Mouse (Mus musculus): ENCODE results near the gene Ntn1. TPM values are rescaled to one million over a fixed set of nuclear protein-coding genes. Genes with fewer than 3 reads are reported as not detected.
A peak's percentile ranks its signal among the peaks of the same experiment; 100 is the strongest.

The Ntn1 gene
- polyA plus RNA-seq, 1 experiment from 2014 or later: 15.7 TPM

DNA sequence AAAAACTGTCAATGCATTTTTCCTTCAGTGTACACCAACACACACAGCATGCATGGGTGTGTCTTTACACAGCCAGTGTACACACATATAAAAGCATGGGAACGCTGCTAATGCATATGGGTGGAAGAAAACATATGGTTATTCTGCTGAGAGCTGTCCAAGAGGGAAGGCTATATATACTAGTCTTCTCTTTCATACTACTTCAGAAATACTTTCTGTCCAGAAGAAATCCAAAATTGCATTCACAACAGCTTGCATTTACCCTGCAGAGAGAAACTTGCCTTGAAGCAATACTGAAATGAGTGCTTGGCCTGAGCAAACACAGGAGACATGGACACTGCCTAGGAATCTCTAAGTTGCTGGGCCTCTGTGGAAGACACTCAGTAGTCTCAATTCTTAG, 18.8 kb downstream of the Ntn1 start:
- no peak overlapping the region for H3K27ac ChIP-seq (ENCODE audit: low read depth, low read length)
- H3K9ac ChIP-seq (replicated peaks; ENCODE audit: low read depth, low read length): no peak overlapping the region
- peaks cover 6% of the 10 kb centered on the region; the same call in 1 of the 2 replicates for H3K27me3 ChIP-seq (ENCODE audit: control insufficient read depth, insufficient read depth, low read length)
- H3K4me1 ChIP-seq (ENCODE audit: control insufficient read depth, insufficient read depth, low read length): peaks cover 28% of the 10 kb centered on the region
- whole genome bisulfite sequencing: 48% methylated on average over 1 of the region's 1 CpGs
- ATAC-seq (ENCODE audit: low read depth): no peak
- H3K4me3 ChIP-seq (ENCODE audit: low read depth, low read length): no peak overlapping the region
- H3K9me3 ChIP-seq (ENCODE audit: control insufficient read depth, low read length): no peaks in the 10 kb centered on the region
- H3K36me3 ChIP-seq (ENCODE audit: control insufficient read depth, insufficient read depth, low read length): no peaks in the 10 kb centered on the region
- peak overlapping the region; percentile 17 for H3K4me2 ChIP-seq (ENCODE audit: low read depth, low read length)

- ATAC-seq (ENCODE audit: low read depth): no peak
- H3K9ac ChIP-seq (replicated peaks; ENCODE audit: low read depth, low read length): no peak overlapping the region
- H3K36me3 ChIP-seq (ENCODE audit: control insufficient read depth, insufficient read depth, low read length): no peaks in the 10 kb centered on the region
- WGBS: 63% methylated on average over 9 of the region's 9 CpGs
- peaks cover 6% of the 10 kb centered on the region; the same call in 1 of the 2 replicates for H3K27me3 ChIP-seq (ENCODE audit: control insufficient read depth, insufficient read depth, low read length)
- peak overlapping the region; percentile 27 for H3K4me2 ChIP-seq (ENCODE audit: low read depth, low read length)
- no peak overlapping the region for H3K27ac ChIP-seq (ENCODE audit: low read depth, low read length)
- peaks cover 28% of the 10 kb centered on the region for H3K4me1 ChIP-seq (ENCODE audit: control insufficient read depth, insufficient read depth, low read length)
- H3K9me3 ChIP-seq (ENCODE audit: control insufficient read depth, low read length): no peaks in the 10 kb centered on the region
- no peak overlapping the region for H3K4me3 ChIP-seq (ENCODE audit: low read depth, low read length)
These were observed 19.3 kb downstream of the Ntn1 start for GRCm38 (mm10) chr11:68381318-68381717.

- Histone ChIP-seq H3K27me3 (ENCODE audit: control insufficient read depth, insufficient read depth, low read length) (no peaks in the 10 kb centered on the region), H3K9me3 (ENCODE audit: control insufficient read depth, low read length) (no peaks in the 10 kb centered on the region), H3K27ac (ENCODE audit: low read depth, low read length) (no peak overlapping the region; the same call in 1 of the 2 replicates), H3K4me2 (ENCODE audit: low read depth, low read length) (peak overlapping the region; percentile 21), H3K4me3 (ENCODE audit: low read depth, low read length) (no peak overlapping the region), H3K9ac (replicated peaks; ENCODE audit: low read depth, low read length) (0 out of 2 replicates have a peak overlapping the region, but pooled peaks have one; percentile 11), H3K36me3 (ENCODE audit: control insufficient read depth, insufficient read depth, low read length) (no peaks in the 10 kb centered on the region), H3K4me1 (ENCODE audit: control insufficient read depth, insufficient read depth, low read length) (peaks cover 14% of the 10 kb centered on the region)
- ATAC-seq (ENCODE audit: low read depth): 0 out of 2 replicates have a peak, but pooled peaks have one; percentile 61
- WGBS: 7% methylated on average over 16 of the region's 16 CpGs
These were observed 21.5 kb downstream of the Ntn1 start for GRCm38 (mm10) chr11:68378946-68379764.

- H3K4me2 ChIP-seq (ENCODE audit: low read depth, low read length): peak overlapping the region; percentile 21; the same call in 1 of the 2 replicates
- H3K9me3 ChIP-seq (ENCODE audit: control insufficient read depth, low read length): no peaks in the 10 kb centered on the region
- H3K36me3 ChIP-seq (ENCODE audit: control insufficient read depth, insufficient read depth, low read length): no peaks in the 10 kb centered on the region
- H3K4me1 ChIP-seq (ENCODE audit: control insufficient read depth, insufficient read depth, low read length): peaks cover 14% of the 10 kb centered on the region
- H3K9ac ChIP-seq (replicated peaks; ENCODE audit: low read depth, low read length): no peak overlapping the region
- WGBS: 6% methylated on average over 5 of the region's 5 CpGs
- H3K27ac ChIP-seq (ENCODE audit: low read depth, low read length): no peak overlapping the region; the same call in 1 of the 2 replicates
- no peak overlapping the region for H3K4me3 ChIP-seq (ENCODE audit: low read depth, low read length)
- no peaks in the 10 kb centered on the region for H3K27me3 ChIP-seq (ENCODE audit: control insufficient read depth, insufficient read depth, low read length)
- ATAC-seq (ENCODE audit: low read depth): no peak
These were observed 22.2 kb downstream of the Ntn1 start for GRCm38 (mm10) chr11:68378419-68378818.

GRCm38 (mm10) chr11:68373105-68373504, 27.5 kb downstream of the Ntn1 start:
- Histone ChIP-seq H3K9ac (replicated peaks; ENCODE audit: low read depth, low read length) (no peak overlapping the region), H3K4me3 (ENCODE audit: low read depth, low read length) (no peak overlapping the region), H3K27me3 (ENCODE audit: control insufficient read depth, insufficient read depth, low read length) (no peaks in the 10 kb centered on the region), H3K4me2 (ENCODE audit: low read depth, low read length) (no peak overlapping the region), H3K9me3 (ENCODE audit: control insufficient read depth, low read length) (no peaks in the 10 kb centered on the region), H3K36me3 (ENCODE audit: control insufficient read depth, insufficient read depth, low read length) (no peaks in the 10 kb centered on the region), H3K4me1 (ENCODE audit: control insufficient read depth, insufficient read depth, low read length) (no peaks in the 10 kb centered on the region), H3K27ac (ENCODE audit: low read depth, low read length) (no peak overlapping the region)
- 60% methylated on average over 10 of the region's 10 CpGs for WGBS
- ATAC-seq (ENCODE audit: low read depth): no peak

DNA sequence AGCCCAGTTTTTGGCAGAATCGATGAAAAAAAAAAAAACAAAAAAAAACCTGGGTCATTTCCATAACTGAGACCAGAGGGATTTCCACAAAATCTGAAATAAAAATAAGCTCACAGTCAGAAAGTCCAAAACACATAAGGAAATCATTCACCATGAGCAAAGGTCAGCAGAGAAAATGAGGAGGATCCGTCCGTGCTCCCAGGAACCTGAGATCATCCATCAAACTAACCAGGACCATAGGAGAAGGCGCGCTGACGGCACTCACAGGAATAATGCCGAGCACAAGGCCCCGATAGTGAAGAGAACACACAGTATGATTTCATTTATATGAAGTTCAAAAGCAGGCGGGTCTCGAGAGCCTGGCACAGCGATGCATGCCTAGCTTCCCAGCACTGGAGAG, 29.0 kb downstream of the Ntn1 start:
- no peaks in the 10 kb centered on the region for H3K4me1 ChIP-seq (ENCODE audit: control insufficient read depth, insufficient read depth, low read length)
- ATAC-seq (ENCODE audit: low read depth): no peak
- WGBS: 59% methylated on average over 11 of the region's 11 CpGs
- no peak overlapping the region for H3K4me2 ChIP-seq (ENCODE audit: low read depth, low read length)
- H3K27me3 ChIP-seq (ENCODE audit: control insufficient read depth, insufficient read depth, low read length): no peaks in the 10 kb centered on the region
- H3K9ac ChIP-seq (replicated peaks; ENCODE audit: low read depth, low read length): no peak overlapping the region
- no peaks in the 10 kb centered on the region for H3K36me3 ChIP-seq (ENCODE audit: control insufficient read depth, insufficient read depth, low read length)
- no peak overlapping the region for H3K27ac ChIP-seq (ENCODE audit: low read depth, low read length)
- H3K4me3 ChIP-seq (ENCODE audit: low read depth, low read length): no peak overlapping the region
- no peaks in the 10 kb centered on the region for H3K9me3 ChIP-seq (ENCODE audit: control insufficient read depth, low read length)

DNA sequence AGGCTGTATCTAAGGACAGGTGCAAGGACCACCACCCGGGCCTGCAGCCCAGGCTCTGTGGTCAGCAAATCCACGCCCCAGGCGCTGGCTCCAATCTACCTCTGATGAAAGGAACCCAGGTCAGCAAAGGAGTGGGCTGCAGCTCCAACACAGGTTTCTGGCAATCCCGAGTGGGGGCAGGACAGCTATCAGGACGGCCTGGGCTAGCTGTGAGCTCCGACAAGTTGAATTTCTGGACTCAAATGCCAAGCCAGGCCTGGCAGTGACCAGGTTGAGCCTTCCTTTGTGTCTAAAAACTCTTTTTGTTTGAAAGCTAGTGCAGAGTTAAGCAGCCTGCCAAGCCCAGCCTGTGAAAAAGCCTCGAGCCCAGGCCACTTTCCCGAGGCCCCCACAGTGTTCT, 43.7 kb downstream of the Ntn1 start:
- Histone ChIP-seq H3K4me1 (ENCODE audit: control insufficient read depth, insufficient read depth, low read length) (no peaks in the 10 kb centered on the region), H3K36me3 (ENCODE audit: control insufficient read depth, insufficient read depth, low read length) (no peaks in the 10 kb centered on the region), H3K27me3 (ENCODE audit: control insufficient read depth, insufficient read depth, low read length) (no peaks in the 10 kb centered on the region), H3K4me3 (ENCODE audit: low read depth, low read length) (no peak overlapping the region), H3K27ac (ENCODE audit: low read depth, low read length) (no peak overlapping the region), H3K9ac (replicated peaks; ENCODE audit: low read depth, low read length) (no peak overlapping the region), H3K4me2 (ENCODE audit: low read depth, low read length) (no peak overlapping the region), H3K9me3 (ENCODE audit: control insufficient read depth, low read length) (no peaks in the 10 kb centered on the region)
- ATAC-seq (ENCODE audit: low read depth): no peak
- WGBS: 74% methylated on average over 8 of the region's 8 CpGs

- Histone ChIP-seq H3K9ac (replicated peaks; ENCODE audit: low read depth, low read length) (no peak overlapping the region), H3K36me3 (ENCODE audit: control insufficient read depth, insufficient read depth, low read length) (no peaks in the 10 kb centered on the region), H3K4me1 (ENCODE audit: control insufficient read depth, insufficient read depth, low read length) (no peaks in the 10 kb centered on the region), H3K9me3 (ENCODE audit: control insufficient read depth, low read length) (no peaks in the 10 kb centered on the region), H3K4me2 (ENCODE audit: low read depth, low read length) (no peak overlapping the region), H3K4me3 (ENCODE audit: low read depth, low read length) (no peak overlapping the region), H3K27ac (ENCODE audit: low read depth, low read length) (no peak overlapping the region), H3K27me3 (ENCODE audit: control insufficient read depth, insufficient read depth, low read length) (no peaks in the 10 kb centered on the region)
- 54% methylated on average over 8 of the region's 8 CpGs for WGBS
- ATAC-seq (ENCODE audit: low read depth): no peak
These were observed 45.1 kb downstream of the Ntn1 start for GRCm38 (mm10) chr11:68355561-68355960.

DNA sequence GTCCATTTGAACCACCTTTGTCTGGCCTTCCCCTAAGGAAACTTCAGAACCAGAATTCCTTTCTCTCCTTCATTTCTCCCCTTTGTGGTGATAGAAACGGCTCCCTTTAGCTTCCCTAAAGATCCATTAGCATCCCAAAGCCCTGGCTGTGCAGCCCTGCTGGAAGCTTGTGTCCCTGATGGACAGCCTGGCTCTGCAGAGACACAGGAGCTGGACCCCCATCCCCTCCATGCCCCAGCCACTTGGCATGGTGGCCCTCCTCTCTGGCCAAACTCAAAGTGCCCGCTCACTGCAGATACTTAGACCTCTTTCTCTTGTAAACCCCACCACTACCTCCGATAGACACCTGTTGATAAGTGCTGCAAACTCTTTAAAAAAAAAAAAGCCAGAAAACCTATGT, 45.8 kb downstream of the Ntn1 start:
- Histone ChIP-seq H3K9ac (replicated peaks; ENCODE audit: low read depth, low read length) (no peak overlapping the region), H3K27me3 (ENCODE audit: control insufficient read depth, insufficient read depth, low read length) (no peaks in the 10 kb centered on the region), H3K9me3 (ENCODE audit: control insufficient read depth, low read length) (no peaks in the 10 kb centered on the region), H3K4me1 (ENCODE audit: control insufficient read depth, insufficient read depth, low read length) (no peaks in the 10 kb centered on the region), H3K27ac (ENCODE audit: low read depth, low read length) (no peak overlapping the region), H3K4me3 (ENCODE audit: low read depth, low read length) (no peak overlapping the region), H3K4me2 (ENCODE audit: low read depth, low read length) (no peak overlapping the region), H3K36me3 (ENCODE audit: control insufficient read depth, insufficient read depth, low read length) (no peaks in the 10 kb centered on the region)
- ATAC-seq (ENCODE audit: low read depth): no peak
- 70% methylated on average over 3 of the region's 3 CpGs for WGBS
